Mouse (Mus musculus): ENCODE data around the gene Ddit4. TPM values are rescaled to one million over a fixed set of nuclear protein-coding genes. Genes with fewer than 3 reads are reported as not detected.

The Ddit4 gene
- polyA plus RNA-seq, 1 experiment from 2014 or later = 28.1 TPM

DNA sequence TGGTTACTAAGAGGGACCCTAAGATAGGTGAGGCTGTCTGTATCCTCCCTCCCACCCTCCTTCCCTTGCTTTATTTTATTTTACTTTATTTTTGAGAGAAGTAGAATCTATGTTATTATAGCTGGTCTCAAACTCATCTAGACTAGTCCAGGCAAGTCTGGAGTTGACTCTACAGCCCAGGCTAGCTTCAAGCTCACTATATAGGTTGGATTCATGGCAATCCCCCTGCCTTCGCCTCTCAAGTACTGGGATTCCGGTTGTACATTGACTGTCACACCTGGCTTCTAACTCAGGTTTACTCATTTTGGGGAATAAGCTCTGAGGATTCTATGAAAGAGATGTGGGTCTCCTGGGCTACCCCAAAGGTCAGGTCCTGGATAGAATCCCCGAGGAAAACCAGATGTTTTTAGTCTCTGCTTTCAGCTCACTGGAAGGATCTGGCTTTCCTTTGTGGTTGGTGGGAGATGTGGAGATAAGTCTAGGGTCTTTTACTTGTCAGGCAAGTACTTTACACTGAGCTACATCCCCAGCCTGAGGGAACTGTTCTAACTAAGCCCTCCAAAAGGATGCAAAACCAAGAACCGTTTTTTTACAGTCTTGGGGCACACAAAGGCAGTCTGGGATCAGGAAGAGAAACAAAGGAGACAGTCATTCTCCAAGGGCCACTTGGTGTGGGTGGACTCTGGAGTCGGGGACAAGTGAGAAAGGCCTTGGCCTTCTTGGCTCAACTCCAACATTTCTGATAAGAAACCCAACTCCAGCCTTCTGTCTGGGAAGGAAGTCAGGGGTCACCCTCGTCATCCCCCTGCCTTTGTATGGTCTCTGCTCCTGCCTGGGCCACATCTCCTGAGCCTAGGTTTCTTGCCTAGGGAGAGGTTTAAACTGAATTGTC lies 3.0 kb downstream of the Ddit4 start:
- ATAC-seq = no peak
- DNase-seq (ENCODE audit: low spot score) = peak; percentile 66
- TF ChIP-seq EP300 (IDR thresholded peaks at IDR 0.05) = peak; percentile 54; the same call in 1 of the 2 replicates
- TF ChIP-seq CTCF (IDR thresholded peaks at IDR 0.05) = no peak
- H3K36me3 ChIP-seq (ENCODE audit: insufficient read depth, low read length) = no peaks in the 10 kb centered on the region
- peak overlapping the region; percentile 96 for H3K27ac ChIP-seq (ENCODE audit: low read length)
- WGBS = 33% methylated on average over 6 of the region's 6 CpGs
- H3K4me3 ChIP-seq (ENCODE audit: low read depth, low read length) = 0 out of 2 replicates have a peak overlapping the region, but pooled peaks have one; percentile 91
- no peak overlapping the region for H3K9ac ChIP-seq (replicated peaks; ENCODE audit: low read depth)
- no peaks in the 10 kb centered on the region for H3K27me3 ChIP-seq (replicated peaks; ENCODE audit: insufficient read depth, low read length)
- H3K4me1 ChIP-seq (ENCODE audit: insufficient read depth, low read depth, low read length) = peaks cover 12% of the 10 kb centered on the region; the same call in 1 of the 2 replicates
- H3K4me2 ChIP-seq (replicated peaks; ENCODE audit: low read depth, low read length) = no peak overlapping the region; the same call in 1 of the 2 replicates
- H3K9me3 ChIP-seq (ENCODE audit: low read length) = no peaks in the 10 kb centered on the region

GRCm38 (mm10) chr10:59947296-59948073 lies 4.1 kb downstream of the Ddit4 start:
- H3K4me3 ChIP-seq (ENCODE audit: low read depth, low read length) = no peak overlapping the region
- no peaks in the 10 kb centered on the region for H3K9me3 ChIP-seq (ENCODE audit: low read length)
- DNase-seq (ENCODE audit: low spot score) (peak; percentile 64), ATAC-seq (no peak)
- no peaks in the 10 kb centered on the region for H3K27me3 ChIP-seq (replicated peaks; ENCODE audit: insufficient read depth, low read length)
- no peaks in the 10 kb centered on the region for H3K36me3 ChIP-seq (ENCODE audit: insufficient read depth, low read length)
- no peak overlapping the region for H3K4me2 ChIP-seq (replicated peaks; ENCODE audit: low read depth, low read length)
- peak overlapping the region; percentile 96 for H3K27ac ChIP-seq (ENCODE audit: low read length)
- H3K9ac ChIP-seq (replicated peaks; ENCODE audit: low read depth) = no peak overlapping the region
- 51% methylated on average over 7 of the region's 7 CpGs for WGBS
- TF ChIP-seq CTCF (IDR thresholded peaks at IDR 0.05) = no peak
- TF ChIP-seq EP300 (IDR thresholded peaks at IDR 0.05) = no peak
- H3K4me1 ChIP-seq (ENCODE audit: insufficient read depth, low read depth, low read length) = peaks cover 17% of the 10 kb centered on the region

- no peak overlapping the region for H3K27ac ChIP-seq (ENCODE audit: low read length)
- no peak for TF ChIP-seq EP300 (IDR thresholded peaks at IDR 0.05)
- no peak for TF ChIP-seq CTCF (IDR thresholded peaks at IDR 0.05)
- no peaks in the 10 kb centered on the region for H3K9me3 ChIP-seq (ENCODE audit: low read length)
- H3K9ac ChIP-seq (replicated peaks; ENCODE audit: low read depth) = no peak overlapping the region
- H3K4me2 ChIP-seq (replicated peaks; ENCODE audit: low read depth, low read length) = no peak overlapping the region
- H3K4me3 ChIP-seq (ENCODE audit: low read depth, low read length) = no peak overlapping the region
- H3K27me3 ChIP-seq (replicated peaks; ENCODE audit: insufficient read depth, low read length) = no peaks in the 10 kb centered on the region
- peaks cover 17% of the 10 kb centered on the region for H3K4me1 ChIP-seq (ENCODE audit: insufficient read depth, low read depth, low read length)
- 88% methylated on average over 5 of the region's 5 CpGs for WGBS
- no peaks in the 10 kb centered on the region for H3K36me3 ChIP-seq (ENCODE audit: insufficient read depth, low read length)
- DNase-seq (ENCODE audit: low spot score) = no peak
- no peak for ATAC-seq
Measured at GRCm38 (mm10) chr10:59946362-59946761, 5.3 kb downstream of the Ddit4 start.

DNA sequence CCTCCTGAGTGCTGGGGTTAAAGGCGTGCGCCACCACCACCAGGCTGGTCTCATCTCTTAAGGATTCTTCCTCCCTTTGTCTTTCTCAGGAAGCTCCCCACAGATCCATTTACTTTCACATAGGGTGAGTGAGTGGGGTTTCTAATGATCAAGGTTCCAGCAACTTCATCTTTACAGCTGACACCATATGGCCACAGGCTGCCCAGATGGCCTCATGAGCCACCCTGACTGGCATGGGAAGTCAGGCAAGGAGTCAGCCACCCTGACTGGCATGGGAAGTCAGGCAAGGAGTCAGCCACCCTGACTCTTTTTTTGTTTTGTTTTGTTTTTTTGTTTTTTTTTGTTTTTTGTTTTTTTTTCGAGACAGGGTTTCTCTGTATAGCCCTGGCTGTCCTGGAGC lies 6.2 kb downstream of the Ddit4 start:
- ATAC-seq = no peak

GRCm38 (mm10) chr10:59943421-59943989 lies 8.1 kb downstream of the Ddit4 start:
- 18% methylated on average over 13 of the region's 13 CpGs for WGBS
- ATAC-seq (peak; percentile 91), DNase-seq (ENCODE audit: low spot score) (peak; percentile 96)
- Histone ChIP-seq H3K27me3 (replicated peaks; ENCODE audit: insufficient read depth, low read length) (no peaks in the 10 kb centered on the region), H3K27ac (ENCODE audit: low read length) (peak overlapping the region; percentile 91), H3K4me2 (replicated peaks; ENCODE audit: low read depth, low read length) (peak overlapping the region; percentile 52), H3K9me3 (ENCODE audit: low read length) (no peaks in the 10 kb centered on the region), H3K4me3 (ENCODE audit: low read depth, low read length) (peak overlapping the region; percentile 4; the same call in 1 of the 2 replicates), H3K4me1 (ENCODE audit: insufficient read depth, low read depth, low read length) (peaks cover 14% of the 10 kb centered on the region), H3K9ac (replicated peaks; ENCODE audit: low read depth) (no peak overlapping the region), H3K36me3 (ENCODE audit: insufficient read depth, low read length) (no peaks in the 10 kb centered on the region)
- TF ChIP-seq EP300 (IDR thresholded peaks at IDR 0.05) (peak; percentile 83), CTCF (IDR thresholded peaks at IDR 0.05) (no peak)

More for the DNA sequence above, 6.2 kb downstream of the Ddit4 start:
- no peak for DNase-seq (ENCODE audit: low spot score)
- no peak for TF ChIP-seq EP300 (IDR thresholded peaks at IDR 0.05)
- TF ChIP-seq CTCF (IDR thresholded peaks at IDR 0.05) = no peak
- Histone ChIP-seq H3K27ac (ENCODE audit: low read length) (no peak overlapping the region), H3K9me3 (ENCODE audit: low read length) (no peaks in the 10 kb centered on the region), H3K27me3 (replicated peaks; ENCODE audit: insufficient read depth, low read length) (no peaks in the 10 kb centered on the region), H3K4me1 (ENCODE audit: insufficient read depth, low read depth, low read length) (peaks cover 17% of the 10 kb centered on the region), H3K4me3 (ENCODE audit: low read depth, low read length) (no peak overlapping the region), H3K4me2 (replicated peaks; ENCODE audit: low read depth, low read length) (no peak overlapping the region), H3K36me3 (ENCODE audit: insufficient read depth, low read length) (no peaks in the 10 kb centered on the region), H3K9ac (replicated peaks; ENCODE audit: low read depth) (no peak overlapping the region)
- WGBS = 83% methylated on average over 3 of the region's 3 CpGs

Measured in lung, postnatal 0 days (tissue).